9 mouse cellular contexts compared by ENCODE assay signal in the genomic region with DNA sequence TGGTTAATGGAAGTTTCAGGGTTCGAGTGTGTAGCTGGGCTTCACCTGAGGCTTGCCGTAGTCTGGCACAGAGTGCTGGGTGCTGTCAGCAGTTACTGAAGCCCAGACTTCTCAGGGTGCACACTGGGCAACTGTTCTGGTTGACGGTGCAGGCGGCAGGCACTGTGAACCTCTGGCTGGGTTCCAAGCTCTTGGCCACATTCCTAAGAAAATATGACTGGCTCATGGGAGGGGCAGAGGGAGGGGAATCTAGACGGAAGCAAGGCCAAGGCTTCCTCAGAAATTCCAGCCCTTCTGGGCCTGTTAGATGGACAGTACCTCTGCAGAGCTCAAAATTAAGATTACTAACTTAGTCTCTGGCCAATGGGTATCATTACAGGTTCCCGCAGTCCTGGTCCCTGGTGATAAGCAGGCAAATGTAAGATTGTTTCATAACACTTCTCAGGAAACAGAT. TPM values are rescaled to one million over a fixed set of nuclear protein-coding genes. Genes with fewer than 3 reads are reported as not detected.
DNase-seq lines count a peak whose midpoint lies in the region; ATAC-seq and TF ChIP-seq lines count a peak whose summit lies in the region.
"Had no signal": no experiment of that assay in that cellular context is flagged by ENCODE, and none has a peak within 500 bp of the region (broad histone marks: within the 10 kb centered on the region; RNA-seq: fewer than 3 reads in every experiment).

No protein-coding gene starts in this region.

- no peak for ATAC-seq in midbrain, postnatal 0 days (ENCODE audit: low FRiP score)
- no peak for ATAC-seq in midbrain, embryonic 16.5 days
- peak; percentile 31; the same call in 1 of the 2 replicates for ATAC-seq in hindbrain, embryonic 14.5 days (ENCODE audit: low FRiP score)
- 0 out of 2 replicates have a peak, but pooled peaks have one; percentile 22 for ATAC-seq in liver, embryonic 12.5 days
- ATAC-seq in frontal cortex, adult (ENCODE audit: low TSS enrichment): no peak

- peaks cover 3% of the 10 kb centered on the region; the same call in 1 of the 2 replicates for H3K36me3 ChIP-seq in midbrain, postnatal 0 days (ENCODE audit: insufficient read depth, low read length)
- no peaks in the 10 kb centered on the region for H3K36me3 ChIP-seq in midbrain, embryonic 16.5 days (ENCODE audit: control insufficient read depth, insufficient read depth, low read length)
- H3K36me3 ChIP-seq in hindbrain, embryonic 14.5 days (replicated peaks; ENCODE audit: control insufficient read depth, insufficient read depth): no peaks in the 10 kb centered on the region
- H3K36me3 ChIP-seq in liver, embryonic 12.5 days: peaks cover 15% of the 10 kb centered on the region
- no peaks in the 10 kb centered on the region for H3K36me3 ChIP-seq in small intestine, adult 2 months (ENCODE audit: control insufficient read depth, insufficient read depth, low read length)
- H3K36me3 ChIP-seq: midbrain, embryonic 12.5 days had no signal

- 0 out of 2 replicates have a peak, but pooled peaks cover 4% of the 10 kb centered on the region for H3K4me1 ChIP-seq in midbrain, postnatal 0 days (ENCODE audit: insufficient read depth, low read length)
- peaks cover 5% of the 10 kb centered on the region; the same call in 1 of the 2 replicates for H3K4me1 ChIP-seq in midbrain, embryonic 16.5 days (ENCODE audit: control insufficient read depth, insufficient read depth, low read length)
- peaks cover 15% of the 10 kb centered on the region; the same call in 1 of the 2 replicates for H3K4me1 ChIP-seq in hindbrain, embryonic 14.5 days (replicated peaks; ENCODE audit: control insufficient read depth, insufficient read depth, low read length)
- peaks cover 89% of the 10 kb centered on the region for H3K4me1 ChIP-seq in liver, embryonic 12.5 days
- peaks cover 32% of the 10 kb centered on the region for H3K4me1 ChIP-seq in small intestine, adult 2 months (ENCODE audit: control insufficient read depth, insufficient read depth, insufficient read length, low read length)

- H3K27me3 ChIP-seq in midbrain, postnatal 0 days (ENCODE audit: insufficient read depth, low read length): no peaks in the 10 kb centered on the region
- H3K27me3 ChIP-seq in midbrain, embryonic 16.5 days (ENCODE audit: control insufficient read depth, insufficient read depth, low read depth, low read length): no peaks in the 10 kb centered on the region
- H3K27me3 ChIP-seq in hindbrain, embryonic 14.5 days (ENCODE audit: control insufficient read depth, insufficient read depth, low read length): no peaks in the 10 kb centered on the region
- H3K27me3 ChIP-seq in liver, embryonic 12.5 days (replicated peaks): no peaks in the 10 kb centered on the region
- H3K27me3 ChIP-seq in small intestine, adult 2 months (ENCODE audit: control insufficient read depth, insufficient read depth, low read length): no peaks in the 10 kb centered on the region
- H3K27me3 ChIP-seq: midbrain, embryonic 12.5 days had no signal

- no peak overlapping the region for H3K4me2 ChIP-seq in midbrain, postnatal 0 days (ENCODE audit: low read depth, low read length, poor library complexity, severe bottlenecking)
- no peak overlapping the region for H3K4me2 ChIP-seq in midbrain, embryonic 16.5 days (ENCODE audit: low read length)
- H3K4me2 ChIP-seq in hindbrain, embryonic 14.5 days (replicated peaks): no peak overlapping the region
- H3K4me2 ChIP-seq in liver, embryonic 12.5 days: no peak overlapping the region; the same call in 1 of the 2 replicates
- H3K4me2 ChIP-seq: midbrain, embryonic 12.5 days had no signal

- 0 out of 2 replicates have a peak overlapping the region, but pooled peaks have one; percentile 8 for H3K9ac ChIP-seq in midbrain, postnatal 0 days (replicated peaks; ENCODE audit: low read length, poor library complexity, severe bottlenecking)
- no peak overlapping the region for H3K9ac ChIP-seq in midbrain, embryonic 16.5 days (ENCODE audit: low read depth, low read length)
- no peak overlapping the region for H3K9ac ChIP-seq in hindbrain, embryonic 14.5 days
- no peak overlapping the region; the same call in 1 of the 2 replicates for H3K9ac ChIP-seq in liver, embryonic 12.5 days
- H3K9ac ChIP-seq: midbrain, embryonic 12.5 days had no signal

- H3K4me3 ChIP-seq in midbrain, postnatal 0 days (ENCODE audit: low read depth, low read length): no peak overlapping the region
- H3K4me3 ChIP-seq in midbrain, embryonic 16.5 days (ENCODE audit: low read depth, low read length): no peak overlapping the region
- H3K4me3 ChIP-seq in hindbrain, embryonic 14.5 days (replicated peaks; ENCODE audit: low read length): no peak overlapping the region
- H3K4me3 ChIP-seq in liver, embryonic 12.5 days: no peak overlapping the region
- no peak overlapping the region for H3K4me3 ChIP-seq in small intestine, adult 2 months (ENCODE audit: low read depth, low read length)
- H3K4me3 ChIP-seq: midbrain, embryonic 12.5 days had no signal

- 53% methylated on average over 6 of the region's 6 CpGs for WGBS in midbrain, postnatal 0 days
- WGBS in midbrain, embryonic 16.5 days: 60% methylated on average over 6 of the region's 6 CpGs
- WGBS in hindbrain, embryonic 14.5 days: 47% methylated on average over 6 of the region's 6 CpGs
- WGBS in liver, embryonic 12.5 days (ENCODE audit: insufficient replicate concordance): 59% methylated on average over 6 of the region's 6 CpGs
- WGBS in small intestine, adult 2 months: 9% methylated on average over 6 of the region's 6 CpGs

- TF ChIP-seq CTCF in midbrain, postnatal 0 days (IDR thresholded peaks at IDR 0.05): no peak
- no peak for TF ChIP-seq CTCF in small intestine, adult 2 months (IDR thresholded peaks at IDR 0.05; ENCODE audit: extremely low read depth, insufficient read length, insufficient replicate concordance, low read depth, low read length)

- no peak overlapping the region for H3K27ac ChIP-seq in midbrain, postnatal 0 days (ENCODE audit: low read depth, low read length)
- H3K27ac ChIP-seq in midbrain, embryonic 16.5 days (ENCODE audit: low read length): no peak overlapping the region
- no peak overlapping the region for H3K27ac ChIP-seq in hindbrain, embryonic 14.5 days
- H3K27ac ChIP-seq in liver, embryonic 12.5 days: peak overlapping the region; percentile 50; the same call in 1 of the 2 replicates
- H3K27ac ChIP-seq in small intestine, adult 2 months (ENCODE audit: insufficient read depth, low read depth, low read length): peak overlapping the region; percentile 58
- H3K27ac ChIP-seq: midbrain, embryonic 12.5 days had no signal

- H3K9me3 ChIP-seq in midbrain, postnatal 0 days (ENCODE audit: low read length): no peaks in the 10 kb centered on the region
- no peaks in the 10 kb centered on the region for H3K9me3 ChIP-seq in midbrain, embryonic 16.5 days (replicated peaks; ENCODE audit: control insufficient read depth, low read length, poor library complexity, severe bottlenecking)
- no peaks in the 10 kb centered on the region for H3K9me3 ChIP-seq in hindbrain, embryonic 14.5 days (ENCODE audit: control insufficient read depth, low read length)
- no peaks in the 10 kb centered on the region for H3K9me3 ChIP-seq in liver, embryonic 12.5 days (replicated peaks)
- H3K9me3 ChIP-seq: midbrain, embryonic 12.5 days had no signal

- TF ChIP-seq POLR2A in small intestine, adult 2 months (IDR thresholded peaks at IDR 0.05; ENCODE audit: low read depth, low read length): no peak

- DNase-seq in midbrain, postnatal 0 days (ENCODE audit: low spot score): peak; percentile 70
- peak; percentile 82 for DNase-seq in brain, adult 2 months (ENCODE audit: low read depth, low spot score)
- peak; percentile 91 for DNase-seq in gastrocnemius, adult 18-20 months (ENCODE audit: low spot score)
- DNase-seq in hindbrain, embryonic 14.5 days (ENCODE audit: low spot score): peak; percentile 66

RNA-seq across cellular contexts. Expression of a gene that starts 13.6 kb away (rescaled TPM):
- total RNA-seq in midbrain, postnatal 0 days (2014; rRNA removed): 98.7 and 109 TPM in 2 replicates
- polyA plus RNA-seq in midbrain, postnatal 0 days (2015; fragmentation: Nextera tagmentation; extraction: Ambion mirVana): 15.4 and 16.2 TPM in 2 replicates
- polyA plus RNA-seq in midbrain, embryonic 16.5 days (2015; fragmentation: Nextera tagmentation; extraction: Ambion mirVana): 18.1 and 18.7 TPM in 2 replicates
- total RNA-seq in gastrocnemius, adult 18-20 months (2021): 100 to 1,000 TPM; 137 to 155 TPM
- polyA plus RNA-seq in hindbrain, embryonic 14.5 days (2014; fragmentation: Nextera tagmentation; extraction: Ambion mirVana): 19.9 and 22.3 TPM in 2 replicates
- 10.1 and 10.8 TPM in 2 replicates for polyA plus RNA-seq in liver, embryonic 12.5 days (2016; fragmentation: Nextera tagmentation; extraction: Ambion mirVana)
- 15.5 and 25.1 TPM in 2 replicates for polyA plus RNA-seq in small intestine, adult 2 months (2012; rRNA removed)

Comparison
In these comparisons a context has a peak if more than half of its experiments do, and no peak if none do; other contexts are left out.
1. ATAC-seq: peak in hindbrain, embryonic 14.5 days (single experiment) and liver, embryonic 12.5 days (single experiment); none in midbrain, postnatal 0 days (single experiment), midbrain, embryonic 16.5 days (single experiment) and frontal cortex, adult (single experiment).
2. H3K27ac ChIP-seq: peak in liver, embryonic 12.5 days (single experiment) and small intestine, adult 2 months (single experiment); none in midbrain, postnatal 0 days (single experiment), midbrain, embryonic 16.5 days (single experiment) and hindbrain, embryonic 14.5 days (single experiment).
3. Peak in every context shown above with its lines, with median percentiles within 50 percentile points of each other: DNase-seq.